ENCODE assay signal across 5 mouse cellular contexts in genomic region chr4:123632116-123632515, GRCm38 (mm10). TPM values are rescaled to one million over a fixed set of nuclear protein-coding genes. Genes with fewer than 3 reads are reported as not detected.
A peak's percentile ranks its signal among the peaks of the same experiment; 100 is the strongest.
DNase-seq lines count a peak whose midpoint lies in the region; ATAC-seq and TF ChIP-seq lines count a peak whose summit lies in the region.
"Not testable (repeated sequence)": the region's sequence is repeated elsewhere in the genome, so short reads cannot be mapped to it uniquely, and the experiment has no call there.

No protein-coding gene starts in this region.

- not testable (repeated sequence) for H3K27me3 ChIP-seq in heart, postnatal 0 days (ENCODE audit: control insufficient read depth, insufficient read depth, low read length); midbrain, postnatal 0 days (ENCODE audit: insufficient read depth, low read length)

- DNase-seq in ES-E14 (ENCODE audit: low read depth, low spot score); heart, postnatal 0 days (ENCODE audit: low spot score); midbrain, postnatal 0 days (ENCODE audit: low spot score): not testable (repeated sequence)

- H3K4me3 ChIP-seq in ES-E14 (ENCODE audit: insufficient read depth in 1 of 2, low read depth in 1 of 2, low read length in 2 of 2, poor library complexity in 1 of 2, severe bottlenecking in 1 of 2); brown adipose tissue, adult 24 weeks (ENCODE audit: insufficient read depth, low read depth, low read length); heart, postnatal 0 days (ENCODE audit: low read depth, low read length); macrophage (ENCODE audit: inconsistent target); midbrain, postnatal 0 days (ENCODE audit: low read depth, low read length): not testable (repeated sequence)

- peaks cover 78% of the 10 kb centered on the region for H3K79me2 ChIP-seq in macrophage (ENCODE audit: inconsistent target)

- TF ChIP-seq EP300 in heart, postnatal 0 days (IDR thresholded peaks at IDR 0.05; ENCODE audit: low read depth) = not testable (repeated sequence)

- not testable (repeated sequence) for H3K36me3 ChIP-seq in ES-E14 (ENCODE audit: control insufficient read depth, insufficient read depth, low read length, poor library complexity, severe bottlenecking); heart, postnatal 0 days (replicated peaks; ENCODE audit: control insufficient read depth, insufficient read depth, low read length); macrophage (ENCODE audit: inconsistent target); midbrain, postnatal 0 days (ENCODE audit: insufficient read depth, low read length)

- H3K4me2 ChIP-seq in heart, postnatal 0 days (ENCODE audit: low read depth, low read length); midbrain, postnatal 0 days (ENCODE audit: low read depth, low read length, poor library complexity, severe bottlenecking): not testable (repeated sequence)

- not testable (repeated sequence) for ATAC-seq in heart, postnatal 0 days (ENCODE audit: insufficient read depth, low read depth); midbrain, postnatal 0 days (ENCODE audit: low FRiP score)

- H3K27ac ChIP-seq in ES-E14 (ENCODE audit: insufficient read depth, low read depth, low read length, poor library complexity, severe bottlenecking) (peak overlapping the region; percentile 73; the same call in 1 of the 2 replicates), macrophage (peak overlapping the region; percentile 56)
- H3K27ac ChIP-seq in brown adipose tissue, adult 24 weeks (replicated peaks; ENCODE audit: low read depth, low read length) = peak overlapping the region; percentile 19; the same call in 1 of the 2 replicates
- 0 out of 2 replicates have a peak overlapping the region, but pooled peaks have one; percentile 22 for H3K27ac ChIP-seq in heart, postnatal 0 days (ENCODE audit: low read depth)
- 0 out of 2 replicates have a peak overlapping the region, but pooled peaks have one; percentile 12 for H3K27ac ChIP-seq in midbrain, postnatal 0 days (ENCODE audit: low read depth, low read length)

- in situ Hi-C loops in ES-E14 (cut with MboI; ENCODE audit: low sequenced_read_pairs in 2 of 2, unreplicated experiment in 2 of 2) = not testable (repeated sequence)

- peaks cover 26 to 45% of the 10 kb centered on the region in 2 experiments for H3K4me1 ChIP-seq in ES-E14 (ENCODE audit: control insufficient read depth in 2 of 2, insufficient read depth in 2 of 2, low read length in 2 of 2, poor library complexity in 1 of 2)
- peaks cover 28% of the 10 kb centered on the region for H3K4me1 ChIP-seq in brown adipose tissue, adult 24 weeks (ENCODE audit: control insufficient read depth, insufficient read depth, insufficient read length, low read length)
- peaks cover 15% of the 10 kb centered on the region; the same call in 1 of the 2 replicates for H3K4me1 ChIP-seq in heart, postnatal 0 days (ENCODE audit: control insufficient read depth, insufficient read depth)
- H3K4me1 ChIP-seq in midbrain, postnatal 0 days (ENCODE audit: insufficient read depth, low read length) = not testable (repeated sequence)

- not testable (repeated sequence) for TF ChIP-seq CTCF in heart, postnatal 0 days (IDR thresholded peaks at IDR 0.05; ENCODE audit: low read depth); midbrain, postnatal 0 days (IDR thresholded peaks at IDR 0.05)

- 78% methylated on average over 5 of the region's 6 CpGs for WGBS in heart, postnatal 0 days
- WGBS in macrophage (ENCODE audit: missing documents) = 69% methylated on average over 1 of the region's 6 CpGs
- WGBS in midbrain, postnatal 0 days = 96% methylated on average over 5 of the region's 6 CpGs

- not testable (repeated sequence) for H3K9ac ChIP-seq in ES-E14 (ENCODE audit: insufficient read depth, low read depth, low read length, poor library complexity, severe bottlenecking); heart, postnatal 0 days (replicated peaks; ENCODE audit: low read depth, low read length); midbrain, postnatal 0 days (replicated peaks; ENCODE audit: low read length, poor library complexity, severe bottlenecking)

- not testable (repeated sequence) for H3K9me3 ChIP-seq in ES-E14 (ENCODE audit: control insufficient read depth, insufficient read depth, low read depth, low read length); heart, postnatal 0 days (replicated peaks; ENCODE audit: control insufficient read depth, low read length); midbrain, postnatal 0 days (ENCODE audit: low read length)

TF ChIP-seq in ES-E14, 5 proteins besides CTCF, POLR2A, EP300 and RAD21:
- TF ChIP-seq ZNF384 (IDR thresholded peaks at IDR 0.05; ENCODE audit: low read depth, low read length) = 0 out of 2 replicates have a peak, but pooled peaks have one; percentile 2
TF ChIP-seq in ES-E14: peak in this region for 1; not testable (repeated sequence) for 4.

RNA-seq across cellular contexts. Expression of gene Macf1, which starts 52.0 kb away (rescaled TPM):
- total RNA-seq in ES-E14 (2012; rRNA removed) = 277 and 354 TPM in 2 replicates
- polyA plus RNA-seq in brown adipose tissue, adult 24 weeks (2012; ENCODE audit: insufficient read depth, insufficient read length, missing spikeins) = 74.3 and 90.1 TPM in 2 replicates
- 236 and 250 TPM in 2 replicates for total RNA-seq in heart, postnatal 0 days (2014; rRNA removed; ENCODE audit: low replicate concordance)
- 40.2 and 41.4 TPM in 2 replicates for polyA plus RNA-seq in heart, postnatal 0 days (2015; fragmentation: Nextera tagmentation; extraction: Ambion mirVana)
- 1,000 to 10,000 TPM in 17 of 26 experiments, 100 to 1,000 TPM in 9; 696 to 1,807 (median 1,130) TPM for total RNA-seq in macrophage (2018; cell fraction: chromatin; rRNA removed)
- 100 to 1,000 TPM in 24 of 26 experiments, 10 to 100 TPM in 2; 76.1 to 236 (median 163) TPM for total RNA-seq in macrophage (2018; cell fraction: cytosol; rRNA removed)
- total RNA-seq in macrophage (2018; cell fraction: nucleus; rRNA removed) = 100 to 1,000 TPM; 399 to 797 (median 534) TPM
- 90.8 to 146 TPM (median 144 TPM) in 3 replicates for polyA plus RNA-seq in macrophage (2018)
- 338 and 390 TPM in 2 replicates for total RNA-seq in midbrain, postnatal 0 days (2014; rRNA removed)
- 59.7 and 73.3 TPM in 2 replicates for polyA plus RNA-seq in midbrain, postnatal 0 days (2015; fragmentation: Nextera tagmentation; extraction: Ambion mirVana)

Comparison
In these comparisons a context has a peak if more than half of its experiments do, and no peak if none do; other contexts are left out.
1. H3K27ac ChIP-seq: peak in every context shown above with its lines; median percentile 73 in ES-E14; 56 in macrophage; 22 in heart, postnatal 0 days; 19 in brown adipose tissue, adult 24 weeks; 12 in midbrain, postnatal 0 days.